Mouse (Mus musculus) 416B (cell line): Measurements from ENCODE around the gene Dbp.

Experiments used
- DNase-seq: peaks from one replicate; pipeline ENCODE4 v3.0.0; 2011; ENCODE audit warnings: low read depth

The Dbp gene

GRCm38 (mm10) chr7:45693921-45694591 lies 10.8 kb upstream of the Dbp start, which contains the start of gene Sec1:
Sec1 (minus strand) TSS chr7:45694402.
- DNase-seq = no peak

- DNase-seq = no peak
Observed at GRCm38 (mm10) chr7:45695098-45695497, 9.8 kb upstream of the Dbp start.

- no peak for DNase-seq
Observed at GRCm38 (mm10) chr7:45697894-45698293, 7.0 kb upstream of the Dbp start.

- no peak for DNase-seq
Observed at GRCm38 (mm10) chr7:45699523-45700141, 5.3 kb upstream of the Dbp start, which contains the start of gene Car11. Car11 (plus strand) TSS chr7:45699843.

GRCm38 (mm10) chr7:45700301-45701015 lies 4.4 kb upstream of the Dbp start:
- peak; percentile 67 for DNase-seq

DNA sequence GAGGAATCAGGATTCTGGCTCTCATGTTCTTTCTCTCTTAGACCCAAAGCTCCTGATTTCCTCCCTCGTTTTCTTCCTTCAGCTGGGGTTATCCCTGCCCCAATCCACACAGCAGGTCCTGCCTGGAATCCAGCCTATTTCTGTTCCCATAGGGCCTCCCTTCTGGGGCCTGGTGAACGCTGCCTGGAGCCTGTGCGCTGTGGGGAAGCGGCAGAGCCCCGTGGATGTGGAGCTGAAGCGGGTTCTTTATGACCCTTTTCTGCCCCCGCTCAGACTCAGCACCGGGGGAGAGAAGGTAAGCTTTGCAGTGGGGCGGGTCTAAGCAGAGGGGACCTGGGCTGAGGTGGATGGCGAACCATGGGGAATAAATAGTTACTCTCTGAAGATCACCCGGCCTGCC lies 3.8 kb upstream of the Dbp start:
- DNase-seq = no peak

DNA sequence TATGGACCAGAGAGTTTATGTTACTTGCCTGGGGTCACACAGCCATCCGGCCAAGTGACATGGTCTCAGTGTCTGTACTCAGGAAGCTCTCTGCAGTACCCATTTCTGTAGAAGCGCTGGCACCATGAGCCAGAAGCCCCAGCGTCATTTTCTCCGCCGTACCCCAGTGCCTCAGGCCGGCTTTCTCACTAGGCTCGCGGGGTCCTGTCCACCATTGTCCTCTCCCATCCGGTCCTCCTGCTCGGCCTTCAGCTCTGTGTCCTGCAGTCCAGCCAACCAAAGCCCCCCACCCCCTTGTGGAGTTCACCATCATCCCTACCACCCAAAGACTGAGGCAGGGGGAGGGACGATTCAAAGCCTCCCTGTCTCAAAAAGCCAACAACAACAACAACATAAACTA lies 3.3 kb upstream of the Dbp start:
- no peak for DNase-seq

- no peak for DNase-seq
Observed at GRCm38 (mm10) chr7:45702316-45702715, 2.6 kb upstream of the Dbp start.

- no peak for DNase-seq
Observed at GRCm38 (mm10) chr7:45702809-45703520, 1.9 kb upstream of the Dbp start.

DNA sequence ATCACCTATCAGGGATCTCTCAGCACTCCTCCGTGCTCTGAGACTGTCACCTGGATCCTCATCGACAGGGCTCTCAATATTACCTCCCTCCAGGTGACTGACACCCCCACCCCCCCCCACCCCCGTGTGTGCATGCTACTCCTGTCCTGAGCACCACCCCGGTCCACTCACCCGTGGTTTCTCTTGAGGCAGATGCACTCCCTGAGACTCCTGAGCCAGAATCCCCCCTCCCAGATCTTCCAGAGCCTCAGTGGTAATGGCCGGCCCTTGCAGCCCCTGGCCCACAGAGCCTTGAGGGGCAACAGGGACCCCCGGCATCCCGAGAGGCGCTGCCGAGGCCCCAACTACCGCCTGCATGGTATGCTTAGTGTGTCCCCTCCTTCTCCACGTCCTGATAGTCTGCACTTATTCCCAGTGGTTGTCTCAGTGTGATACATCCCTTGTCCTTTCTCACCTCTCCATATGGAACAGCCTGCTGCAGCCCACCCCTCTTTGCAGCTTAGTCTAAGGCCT lies 1.3 kb upstream of the Dbp start:
- DNase-seq = no peak

DNA sequence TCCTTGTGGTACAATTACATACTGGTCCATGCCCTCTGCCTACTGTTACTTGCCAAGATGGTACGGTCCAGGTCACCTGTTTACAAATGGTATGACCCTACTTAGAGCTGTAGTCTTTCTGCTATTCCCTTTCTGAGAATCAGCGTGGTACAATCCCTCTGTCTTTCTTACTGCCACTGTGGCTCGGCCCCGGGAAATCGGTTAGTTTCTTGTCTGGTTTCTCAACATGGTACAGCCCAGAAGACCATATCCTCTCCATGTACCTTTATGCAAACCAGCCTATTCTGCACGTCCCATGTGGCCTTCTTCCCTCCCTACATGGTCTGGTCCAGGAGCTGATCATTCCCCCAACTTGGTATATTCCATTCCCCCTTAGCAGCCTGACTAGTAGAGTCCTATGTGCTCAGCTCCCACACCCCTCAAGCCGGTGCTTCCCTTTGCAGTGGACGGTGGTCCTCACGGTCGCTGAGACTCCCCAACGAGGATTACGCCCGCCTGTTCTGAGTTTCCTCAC lies 785 bp upstream of the Dbp start:
- peak; percentile 97 for DNase-seq

DNA sequence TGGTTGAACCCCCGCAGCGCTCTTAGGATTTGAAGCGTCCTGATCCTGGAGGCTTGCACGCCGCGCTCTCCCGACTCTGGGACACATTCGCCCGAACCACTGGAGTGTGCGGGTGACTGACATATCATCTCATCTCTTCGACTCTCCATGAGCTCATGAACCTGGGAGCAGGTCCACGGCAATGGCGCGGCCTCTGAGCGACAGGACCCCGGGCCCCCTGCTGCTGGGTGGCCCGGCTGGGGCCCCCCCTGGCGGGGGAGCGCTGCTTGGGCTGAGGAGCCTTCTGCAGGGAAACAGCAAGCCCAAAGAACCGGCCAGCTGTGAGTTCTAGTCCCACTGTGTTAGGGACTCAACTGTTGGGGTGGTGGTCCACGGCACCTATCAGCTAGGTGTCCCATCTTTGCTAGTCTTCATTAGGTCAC lies 566 bp downstream of the Dbp start:
- no peak for DNase-seq

DNA sequence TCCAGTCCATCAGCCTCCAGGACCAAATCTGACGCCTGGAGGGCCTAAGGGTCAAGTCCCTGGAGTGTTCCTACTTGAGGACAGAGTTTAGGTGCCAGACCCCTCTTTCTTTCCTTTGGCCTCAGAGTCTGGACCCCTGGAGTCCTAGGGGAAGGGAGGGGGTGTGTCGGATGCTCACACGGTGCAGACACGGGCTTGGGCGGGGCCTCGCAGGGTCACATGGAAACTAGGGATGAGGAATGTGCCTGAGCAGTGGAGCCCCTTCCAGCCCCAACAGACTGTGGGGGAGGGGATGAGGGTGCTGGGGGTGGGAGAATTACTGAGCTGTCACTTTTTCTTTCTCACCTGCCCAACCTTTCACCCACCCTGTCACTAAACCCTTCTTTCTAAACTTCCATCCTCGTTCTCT lies 989 bp downstream of the Dbp start:
- DNase-seq = peak; percentile 79

DNA sequence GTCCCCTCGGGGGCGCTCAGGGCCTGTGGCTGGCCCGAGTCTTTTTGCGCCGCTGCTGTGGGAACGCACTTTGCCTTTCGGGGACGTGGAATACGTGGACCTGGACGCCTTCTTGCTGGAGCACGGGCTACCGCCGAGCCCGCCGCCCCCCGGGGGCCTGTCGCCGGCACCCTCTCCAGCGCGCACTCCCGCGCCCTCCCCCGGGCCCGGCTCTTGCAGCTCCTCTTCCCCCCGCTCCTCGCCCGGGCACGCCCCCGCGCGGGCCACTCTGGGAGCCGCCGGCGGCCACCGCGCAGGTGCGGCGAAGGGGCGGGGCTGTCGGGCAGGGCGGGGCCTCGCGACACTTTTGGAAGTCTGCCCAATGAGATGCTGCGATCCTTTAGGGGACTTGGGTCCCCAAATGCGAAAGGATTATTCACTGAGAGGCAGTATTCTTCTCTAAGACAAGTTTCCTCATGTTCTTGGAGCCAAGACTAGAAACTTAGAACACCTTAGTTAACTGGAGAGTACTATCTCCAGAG lies 1.9 kb downstream of the Dbp start:
- DNase-seq = peak; percentile 93

GRCm38 (mm10) chr7:45707375-45707967 lies 2.6 kb downstream of the Dbp start:
- DNase-seq = peak; percentile 98

GRCm38 (mm10) chr7:45708221-45708761 lies 3.4 kb downstream of the Dbp start:
- peak; percentile 38 for DNase-seq

DNA sequence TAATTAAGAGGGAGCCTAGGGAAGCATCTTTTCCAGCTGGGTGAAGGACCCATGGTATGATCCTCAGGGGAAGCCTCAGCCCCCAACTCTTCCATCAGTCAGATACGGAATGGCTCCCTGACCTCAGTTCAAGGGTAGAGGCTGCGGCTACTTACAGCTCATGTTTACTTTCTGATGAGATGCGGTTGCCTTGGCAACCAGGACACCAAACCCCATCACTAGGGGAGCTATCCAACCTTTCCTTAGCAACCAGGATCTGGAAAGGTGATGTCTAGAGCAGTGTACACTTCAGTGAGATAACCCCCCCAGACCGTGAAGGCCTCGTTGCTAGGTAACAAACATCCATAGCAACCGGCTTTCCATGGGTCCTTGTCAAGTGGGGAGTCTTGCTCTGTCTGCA lies 4.1 kb downstream of the Dbp start:
- no peak for DNase-seq

DNA sequence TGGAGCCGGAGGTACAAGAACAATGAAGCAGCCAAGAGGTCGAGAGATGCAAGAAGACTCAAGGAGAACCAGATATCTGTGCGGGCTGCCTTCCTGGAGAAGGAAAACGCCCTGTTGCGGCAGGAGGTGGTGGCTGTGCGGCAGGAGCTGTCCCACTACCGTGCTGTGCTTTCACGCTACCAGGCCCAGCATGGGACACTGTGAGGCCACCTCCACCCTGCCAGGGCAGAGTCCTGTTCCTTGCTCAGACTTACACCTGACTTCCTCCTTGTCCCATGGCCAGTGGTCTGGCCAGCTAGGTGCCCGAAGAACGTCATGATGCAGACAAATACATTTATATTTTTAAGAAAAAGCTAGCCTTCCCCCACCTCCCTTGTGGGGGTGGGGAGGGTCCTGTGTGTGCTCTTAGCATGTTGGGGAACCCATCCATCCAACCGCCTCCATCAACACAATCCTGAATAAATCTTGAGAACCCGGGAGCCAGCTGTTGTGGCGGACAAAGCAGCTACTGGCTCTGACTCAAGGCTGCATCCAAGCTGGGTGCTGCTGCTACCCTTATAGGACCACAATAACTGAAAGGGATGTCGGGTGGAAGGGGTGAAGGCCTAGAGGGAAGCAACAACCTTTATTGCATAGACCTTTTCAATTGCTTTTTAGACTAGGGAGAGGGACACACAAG lies 4.9 kb downstream of the Dbp start:
- DNase-seq = no peak

DNA sequence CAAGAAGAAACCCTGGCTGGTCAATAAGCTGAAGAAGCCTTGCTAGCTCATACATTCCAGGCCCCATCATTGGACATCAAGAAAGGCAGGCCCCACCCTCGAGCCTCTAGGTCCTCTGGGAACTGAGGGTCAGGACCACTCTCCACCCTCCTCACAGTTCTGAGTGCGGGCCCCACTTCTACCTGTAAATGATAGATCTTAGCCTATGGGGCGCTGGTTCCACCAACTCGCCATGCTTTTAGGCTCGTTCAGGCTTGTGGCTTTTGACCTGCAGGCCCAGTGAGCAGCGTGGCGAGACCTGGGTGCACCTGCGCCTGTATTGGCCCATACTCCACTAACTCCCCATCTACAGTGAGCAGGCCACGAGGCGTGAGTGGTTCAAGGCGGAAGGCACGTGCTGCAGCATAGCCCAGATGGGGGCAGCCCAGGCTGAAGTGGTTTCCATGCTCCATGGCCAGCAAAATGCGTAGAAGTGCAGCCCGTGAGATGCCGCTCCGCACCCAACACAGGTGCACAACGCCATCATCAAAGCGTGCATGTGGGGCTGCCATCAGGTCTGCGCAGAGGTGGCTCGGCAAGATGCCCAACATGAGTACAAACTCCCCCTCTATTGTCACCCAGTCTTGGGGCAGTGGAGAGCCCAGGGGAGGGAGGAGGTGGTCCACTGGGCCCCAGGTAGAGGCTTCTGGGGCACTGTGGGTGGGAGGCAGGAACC lies 5.7 kb downstream of the Dbp start:
- no peak for DNase-seq
